Mouse (Mus musculus): ENCODE data around the gene Slc2a9. TPM values are rescaled to one million over a fixed set of nuclear protein-coding genes. Genes with fewer than 3 reads are reported as not detected.

Slc2a9 gene
- total and polyA plus RNA-seq, 3 experiments, result 1.3 to 1.6 (median 1.6) TPM

GRCm38 (mm10) chr5:38305241-38305640 is 197.7 kb downstream of the Slc2a9 start:
- Histone ChIP-seq H3K27ac (no peak overlapping the region), H3K79me2 (replicated peaks; ENCODE audit: control insufficient read depth, insufficient read depth, low read length) (no peaks in the 10 kb centered on the region), H3K36me3 (ENCODE audit: control insufficient read depth, insufficient read depth, low read length) (no peaks in the 10 kb centered on the region), H3K27me3 (ENCODE audit: control insufficient read depth, insufficient read depth, low read length) (no peaks in the 10 kb centered on the region), H3K4me3 (no peak overlapping the region), H3K9ac (ENCODE audit: low read depth, low read length) (no peak overlapping the region), H3K4me1 (ENCODE audit: control insufficient read depth, insufficient read depth, low read length) (no peaks in the 10 kb centered on the region)
- TF ChIP-seq CTCF (IDR thresholded peaks at IDR 0.05), result no peak
- TF ChIP-seq POLR2A (IDR thresholded peaks at IDR 0.05; ENCODE audit: insufficient read depth, low read depth, low read length), result no peak
- no peak for TF ChIP-seq EP300 (IDR thresholded peaks at IDR 0.05; ENCODE audit: insufficient read depth, low read depth, low read length)
- DNase-seq, result no peak
- 65% methylated on average over 2 of the region's 2 CpGs for WGBS
- intact Hi-C loops (cut with DNase I), result loop anchor here (5.0 kb wide), 1 partner anchor 162 kb away; no protein-coding TSS in a partner anchor

- no peaks in the 10 kb centered on the region for H3K4me1 ChIP-seq (ENCODE audit: control insufficient read depth, insufficient read depth, low read length)
- no peak overlapping the region for H3K9ac ChIP-seq (ENCODE audit: low read depth, low read length)
- no peak for TF ChIP-seq POLR2A (IDR thresholded peaks at IDR 0.05; ENCODE audit: insufficient read depth, low read depth, low read length)
- no peak for TF ChIP-seq CTCF (IDR thresholded peaks at IDR 0.05)
- TF ChIP-seq EP300 (IDR thresholded peaks at IDR 0.05; ENCODE audit: insufficient read depth, low read depth, low read length), result no peak
- no peaks in the 10 kb centered on the region for H3K27me3 ChIP-seq (ENCODE audit: control insufficient read depth, insufficient read depth, low read length)
- intact Hi-C loops (cut with DNase I), result no loop called here
- H3K79me2 ChIP-seq (replicated peaks; ENCODE audit: control insufficient read depth, insufficient read depth, low read length), result no peaks in the 10 kb centered on the region
- WGBS, result 40% methylated on average over 12 of the region's 12 CpGs
- H3K4me3 ChIP-seq, result no peak overlapping the region
- no peaks in the 10 kb centered on the region for H3K36me3 ChIP-seq (ENCODE audit: control insufficient read depth, insufficient read depth, low read length)
- DNase-seq, result no peak
- H3K27ac ChIP-seq, result no peak overlapping the region
These were observed 200.3 kb downstream of the Slc2a9 start for GRCm38 (mm10) chr5:38302651-38303050.

- H3K4me1 ChIP-seq (ENCODE audit: control insufficient read depth, insufficient read depth, low read length), result no peaks in the 10 kb centered on the region
- TF ChIP-seq EP300 (IDR thresholded peaks at IDR 0.05; ENCODE audit: insufficient read depth, low read depth, low read length) (no peak), CTCF (IDR thresholded peaks at IDR 0.05) (no peak), POLR2A (IDR thresholded peaks at IDR 0.05; ENCODE audit: insufficient read depth, low read depth, low read length) (no peak)
- H3K27ac ChIP-seq, result no peak overlapping the region
- H3K79me2 ChIP-seq (replicated peaks; ENCODE audit: control insufficient read depth, insufficient read depth, low read length), result no peaks in the 10 kb centered on the region
- no peaks in the 10 kb centered on the region for H3K36me3 ChIP-seq (ENCODE audit: control insufficient read depth, insufficient read depth, low read length)
- no peak for DNase-seq
- H3K9ac ChIP-seq (ENCODE audit: low read depth, low read length), result no peak overlapping the region
- 79% methylated on average over 12 of the region's 12 CpGs for WGBS
- H3K27me3 ChIP-seq (ENCODE audit: control insufficient read depth, insufficient read depth, low read length), result no peaks in the 10 kb centered on the region
- intact Hi-C loops (cut with DNase I), result no loop called here
- H3K4me3 ChIP-seq, result no peak overlapping the region
These were observed 201.1 kb downstream of the Slc2a9 start for GRCm38 (mm10) chr5:38301761-38302411.

Other genes starting within 250 kb of the Slc2a9 start
- gene Tmem128, start 243.0 kb downstream of the Slc2a9 start, total RNA-seq (2021), result 10 to 100 TPM; 11.7 to 12.2 TPM
- 16.5 and 24.0 TPM in 2 replicates for gene Tmem128, start 243.0 kb downstream of the Slc2a9 start, polyA plus RNA-seq (2012; rRNA removed)
- gene Otop1, start 227.2 kb downstream of the Slc2a9 start, total RNA-seq (2021), result under 1 TPM; 0.57 to 0.82 TPM
- gene Otop1, start 227.2 kb downstream of the Slc2a9 start, polyA plus RNA-seq (2012; rRNA removed), result 2.9 and 4.3 TPM in 2 replicates
- not detected for gene Drd5, start 183.8 kb downstream of the Slc2a9 start, total RNA-seq (2021)
- gene Drd5, start 183.8 kb downstream of the Slc2a9 start, polyA plus RNA-seq (2012; rRNA removed), result not detected in 2 replicates
- gene Wdr1, start 60.1 kb upstream of the Slc2a9 start, total RNA-seq (2021), result 100 to 1,000 TPM; 107 to 119 TPM
- gene Wdr1, start 60.1 kb upstream of the Slc2a9 start, polyA plus RNA-seq (2012; rRNA removed), result 105 and 144 TPM in 2 replicates
- gene Zfp518b, start 181.7 kb upstream of the Slc2a9 start, total RNA-seq (2021), result 1 to 10 TPM; 4.0 to 4.8 TPM
- gene Zfp518b, start 181.7 kb upstream of the Slc2a9 start, polyA plus RNA-seq (2012; rRNA removed), result 1.4 and 2.0 TPM in 2 replicates

Measured in heart, adult 2 months (tissue).